Mouse (Mus musculus) spleen, adult 18-20 months (tissue): Measurements from ENCODE around the gene Ranbp17.

Source experiments
- DNase-seq, 2 experiments: peaks; one replicate each; pipeline ENCODE4 v3.0.0; 2022; ENCODE audit warnings: mixed read lengths in 2 of 2

The Ranbp17 gene

DNA sequence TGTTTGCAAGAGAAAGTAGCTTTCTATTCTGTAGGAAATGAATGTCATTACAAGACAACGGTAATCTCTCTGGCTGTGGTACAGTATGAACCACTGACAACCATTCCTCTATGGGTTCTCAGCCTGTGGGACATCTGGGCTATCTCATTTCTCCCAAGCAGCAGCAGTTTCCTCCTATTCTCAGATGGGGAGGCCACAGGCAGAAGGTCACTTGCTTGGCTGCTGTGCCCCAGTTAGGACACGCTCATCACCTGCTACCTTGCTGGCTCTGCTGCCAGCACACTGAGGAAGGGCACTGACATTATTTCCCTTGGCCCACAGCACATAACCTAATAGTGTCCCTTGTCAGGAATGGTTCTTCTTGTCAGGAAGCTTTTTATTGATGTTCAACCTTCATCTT lies 285.4 kb downstream of the Ranbp17 start:
- no peak for DNase-seq

DNA sequence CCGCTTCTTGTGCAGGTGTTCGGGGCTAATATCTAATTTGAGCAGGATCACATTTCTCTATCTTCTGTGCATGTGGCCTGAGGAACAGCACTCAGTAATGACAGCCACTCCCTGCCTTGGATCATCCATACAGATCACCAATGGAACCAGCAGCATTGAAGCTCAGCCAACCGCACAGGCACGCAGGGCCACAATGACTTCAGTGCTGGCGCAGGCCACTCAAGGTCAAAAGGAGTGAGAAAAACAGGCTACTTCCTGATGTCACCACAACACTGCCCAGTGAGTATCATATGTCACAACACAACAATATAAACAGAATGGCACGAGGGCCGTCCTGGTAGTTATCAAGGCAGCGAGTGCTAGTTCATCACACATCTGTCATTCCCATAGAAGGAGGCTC lies 287.0 kb downstream of the Ranbp17 start:
- no peak for DNase-seq

DNA sequence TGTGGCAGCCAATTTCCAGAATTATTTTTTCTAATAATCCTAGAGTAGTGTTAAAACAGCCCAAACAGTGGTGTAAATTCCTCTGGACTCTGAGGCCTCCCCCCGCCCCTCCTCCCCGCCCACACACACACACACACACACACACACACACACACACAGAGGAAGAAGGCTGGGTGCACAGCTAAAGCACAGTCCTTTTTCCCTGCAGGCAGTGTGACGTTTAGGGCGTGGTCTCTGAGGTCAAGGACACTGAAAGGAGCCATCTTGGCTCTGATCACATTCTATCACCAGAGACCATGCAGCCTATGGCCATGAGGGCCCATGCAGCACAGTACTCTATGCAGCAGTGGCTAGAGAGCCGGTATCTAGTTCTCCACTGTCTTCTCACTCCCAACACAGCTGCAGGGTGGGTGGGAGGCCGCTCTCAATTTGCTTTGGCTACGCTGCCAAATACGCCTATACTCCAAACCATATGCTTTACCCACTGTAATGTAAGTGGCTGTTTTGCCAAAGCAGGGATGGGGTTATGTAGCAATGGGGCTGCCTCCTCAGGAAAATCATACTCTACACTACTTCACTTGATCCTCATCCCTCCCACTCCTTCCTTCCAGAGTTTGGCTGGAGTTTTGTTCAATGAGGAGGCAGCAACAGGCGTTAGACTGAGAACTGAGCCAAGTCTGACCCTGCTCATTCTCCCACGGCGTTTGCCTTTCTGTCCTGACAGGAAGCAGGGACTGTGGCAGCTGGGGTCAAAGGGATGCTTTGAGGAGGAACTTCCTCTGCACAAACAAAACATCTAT lies 291.8 kb downstream of the Ranbp17 start:
- no peak for DNase-seq

DNA sequence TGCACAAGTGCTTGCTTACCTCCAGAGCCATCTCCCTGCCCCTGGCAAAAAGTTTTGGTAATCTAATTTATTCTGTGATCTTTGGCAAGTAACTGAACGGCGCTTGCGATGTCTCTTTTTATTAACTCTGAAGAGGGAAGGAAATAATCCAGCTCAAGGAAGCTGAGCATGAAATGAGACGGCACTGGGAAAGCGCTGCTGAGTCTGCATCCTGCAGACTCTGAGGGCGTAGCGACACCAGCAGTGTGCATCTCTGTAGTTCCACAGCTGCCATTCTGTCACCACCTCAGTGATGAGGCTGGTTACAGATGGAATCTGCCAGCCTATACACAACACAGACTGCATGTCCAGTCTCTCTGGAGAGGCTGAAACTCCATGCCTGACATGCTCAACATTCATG lies 292.8 kb downstream of the Ranbp17 start:
- no peak for DNase-seq

DNA sequence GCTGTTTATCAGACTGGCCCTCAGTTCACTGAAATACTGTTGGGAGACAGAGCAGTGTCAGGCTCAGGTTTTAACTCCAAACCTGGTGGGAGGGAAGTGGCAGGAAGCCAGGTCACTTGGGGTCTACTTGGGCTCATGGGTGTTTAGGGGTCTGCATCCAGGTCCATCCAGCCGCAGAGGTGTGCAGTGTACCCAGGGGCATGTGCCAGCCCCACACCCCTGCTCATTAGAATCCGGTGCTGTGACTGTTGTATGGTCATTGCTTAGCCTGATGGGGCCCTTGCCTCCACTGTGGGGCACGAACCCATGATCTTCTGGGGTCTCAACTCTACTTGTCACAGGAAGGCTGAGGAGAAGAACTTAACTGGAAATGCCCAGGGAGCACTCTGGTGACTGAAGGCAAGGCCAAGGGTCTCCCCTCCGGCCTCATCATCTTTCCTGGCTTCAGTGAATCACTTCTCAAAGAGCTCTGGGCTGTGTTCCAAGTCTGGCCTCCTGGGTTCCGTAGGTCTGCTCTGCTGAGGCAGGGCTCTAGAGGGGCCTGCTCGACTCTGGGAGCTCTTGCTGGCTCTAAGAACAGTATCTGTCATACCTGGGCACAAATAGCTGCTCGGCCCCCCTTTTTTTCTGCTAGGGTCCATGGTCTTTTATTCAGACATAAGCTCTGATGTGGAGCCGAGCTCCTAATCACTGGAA lies 296.0 kb downstream of the Ranbp17 start:
- DNase-seq = no peak

DNA sequence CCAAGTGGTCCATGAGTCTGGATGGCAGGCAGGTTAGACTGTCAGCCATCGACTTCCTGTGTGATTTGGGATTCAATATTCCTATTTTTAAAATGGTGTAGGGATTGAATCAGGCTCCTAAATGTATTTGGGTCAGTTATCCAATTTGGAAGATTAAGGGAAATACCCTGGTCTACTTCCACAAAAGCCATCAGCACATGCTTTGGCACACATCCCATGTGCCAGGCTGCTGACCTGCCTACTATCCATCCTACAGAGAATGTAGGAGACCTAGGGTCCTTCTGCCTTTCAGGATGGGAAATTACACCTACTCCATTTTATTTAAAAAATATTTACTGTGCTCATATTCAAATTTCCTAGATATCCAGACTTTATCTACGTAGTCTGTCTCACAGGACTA lies 306.1 kb downstream of the Ranbp17 start:
- DNase-seq = no peak

DNA sequence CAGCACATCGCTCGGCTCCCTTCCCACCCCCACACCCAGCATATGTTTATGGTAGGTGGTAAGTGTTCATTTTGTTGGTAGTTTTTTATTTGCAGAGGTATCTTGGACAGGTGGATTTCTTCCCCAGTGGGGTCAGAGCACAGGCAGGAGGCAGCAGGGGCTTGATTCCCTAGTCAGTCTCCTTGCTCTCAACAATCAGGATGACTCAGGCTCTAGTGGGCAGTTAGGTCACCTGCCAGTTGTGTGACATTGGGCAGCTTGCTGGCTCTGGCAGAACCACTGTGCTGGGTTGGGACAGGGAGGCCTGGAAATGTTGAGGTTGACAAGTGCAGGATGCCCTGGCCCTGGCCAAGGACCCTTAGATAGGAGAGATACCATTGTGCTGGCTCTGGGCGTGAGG lies 308.6 kb downstream of the Ranbp17 start:
- no peak for DNase-seq

DNA sequence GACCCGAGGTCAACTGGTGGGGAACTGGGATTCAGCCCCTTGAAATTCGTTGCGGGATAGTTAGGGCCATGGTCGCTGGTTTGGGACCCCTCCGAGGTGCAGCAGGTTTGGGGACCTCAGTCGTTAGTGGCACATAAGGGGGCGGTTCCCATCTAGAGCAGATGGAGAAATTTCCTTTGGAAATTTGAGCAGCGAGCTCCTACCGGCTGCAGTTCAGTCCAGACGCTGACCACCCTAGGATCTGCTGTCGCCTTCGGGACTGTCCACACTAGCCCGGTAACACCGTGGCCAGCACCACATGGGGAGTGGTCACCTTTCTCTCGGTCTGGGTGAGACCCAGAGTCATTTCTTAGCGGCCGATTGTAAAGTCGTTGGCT lies 309.2 kb downstream of the Ranbp17 start:
- no peak for DNase-seq

DNA sequence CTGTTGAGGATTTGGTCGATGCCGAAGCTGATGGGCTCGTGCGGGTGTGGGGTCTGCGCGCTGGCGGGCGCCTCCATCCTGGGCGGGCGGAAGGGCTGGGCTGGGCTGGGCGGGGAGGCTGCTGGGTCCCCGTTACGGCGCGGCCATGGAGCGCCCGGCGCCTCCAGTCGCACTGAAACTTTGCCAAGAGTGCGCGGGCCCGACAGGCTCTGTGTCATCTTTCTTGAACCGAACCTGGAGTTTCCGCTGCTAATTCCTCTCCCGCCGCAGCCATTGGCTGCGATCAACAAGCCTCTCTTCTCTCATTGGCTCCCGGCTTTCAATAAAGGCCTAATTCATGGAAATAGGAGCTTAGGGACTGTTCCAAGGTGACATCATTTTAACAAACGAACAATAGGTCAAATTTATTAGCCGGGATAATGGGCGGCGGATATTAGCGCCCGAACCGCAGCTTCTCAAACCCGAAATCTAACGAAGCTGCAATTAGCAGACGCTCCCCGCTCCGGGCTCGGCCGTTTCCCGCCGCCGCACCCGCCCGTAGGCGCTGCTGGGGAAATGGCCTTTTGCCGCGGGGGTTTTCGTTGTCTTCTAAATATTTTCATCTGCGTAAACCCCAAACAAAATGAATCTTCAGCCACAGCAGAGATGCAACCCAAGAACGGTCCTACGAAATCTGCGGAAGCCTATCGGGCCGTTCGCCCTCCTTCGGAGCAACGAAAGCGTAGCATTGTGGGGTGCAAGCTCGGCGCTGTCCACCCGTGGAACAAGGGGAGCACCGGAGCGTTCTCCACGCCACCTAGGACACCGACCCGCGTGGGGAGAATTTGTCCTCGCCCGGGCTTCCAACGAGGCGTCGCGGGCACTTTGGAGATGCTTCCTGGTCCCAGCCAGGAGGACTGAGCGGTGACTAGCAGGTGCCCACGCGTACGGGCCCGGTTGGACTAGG lies 309.9 kb downstream of the Ranbp17 start, which contains the start of gene Tlx3:
TSS of gene Tlx3 (minus strand) at position 207 of the 946 bp plus-strand sequence.
- DNase-seq = no peak

DNA sequence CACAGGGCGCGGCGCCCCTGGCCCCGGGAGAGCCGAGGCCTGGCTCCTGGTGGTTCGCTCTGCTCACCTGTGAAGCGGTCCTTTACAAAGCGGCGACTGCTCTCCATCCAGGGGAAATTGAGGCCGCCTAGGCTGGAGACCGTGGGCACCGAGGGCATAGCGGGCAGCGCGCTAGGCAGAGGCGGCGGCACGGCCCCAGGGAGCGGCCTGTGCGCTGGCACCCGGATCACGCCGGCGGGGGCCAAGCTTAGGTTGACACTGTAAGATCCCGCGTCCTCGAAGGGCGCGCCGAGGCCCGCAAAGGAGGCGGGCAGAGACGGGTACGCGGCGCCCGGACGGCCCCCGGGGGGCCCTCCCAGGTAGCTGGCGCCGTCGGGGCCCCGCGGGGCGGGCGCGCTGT lies 310.6 kb downstream of the Ranbp17 start:
- no peak for DNase-seq

DNA sequence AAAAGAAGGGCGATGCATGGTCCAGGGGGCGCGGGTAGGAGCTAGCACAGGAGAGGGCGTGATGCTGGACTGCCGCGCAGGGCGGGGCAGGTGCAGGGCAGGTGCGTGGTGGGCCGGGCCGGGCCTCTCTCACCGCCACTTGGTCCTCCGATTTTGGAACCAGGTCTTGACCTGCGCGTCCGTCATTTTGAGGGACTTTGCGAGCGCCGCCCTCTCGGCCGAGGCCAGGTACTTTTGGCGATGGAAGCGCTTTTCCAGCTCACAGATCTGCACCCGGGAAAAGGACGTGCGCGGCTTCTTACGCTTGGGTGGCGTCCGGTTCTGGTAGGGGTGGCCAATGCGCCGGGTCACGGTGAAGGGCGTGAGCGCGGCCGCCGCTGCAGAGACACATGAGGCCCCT lies 311.2 kb downstream of the Ranbp17 start:
- no peak for DNase-seq

DNA sequence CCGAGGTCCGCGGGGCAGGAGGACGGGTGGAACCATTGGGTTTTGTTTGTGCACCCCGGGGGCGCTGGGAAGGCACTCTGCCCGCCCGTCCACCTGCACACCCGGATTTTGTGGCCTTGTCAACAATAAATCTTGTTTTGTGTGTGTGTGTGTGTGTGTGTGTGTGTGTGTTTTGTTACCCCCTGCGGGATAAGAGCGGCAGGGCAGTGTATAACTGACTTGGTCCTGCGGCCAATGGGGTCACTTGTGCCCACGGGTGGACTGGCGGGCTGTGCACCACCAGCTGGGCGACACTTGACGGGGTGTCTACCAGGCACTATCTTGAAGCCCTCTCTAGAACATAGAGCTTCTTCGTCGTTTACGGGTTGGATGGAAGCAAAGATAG lies 311.9 kb downstream of the Ranbp17 start:
- DNase-seq = no peak

DNA sequence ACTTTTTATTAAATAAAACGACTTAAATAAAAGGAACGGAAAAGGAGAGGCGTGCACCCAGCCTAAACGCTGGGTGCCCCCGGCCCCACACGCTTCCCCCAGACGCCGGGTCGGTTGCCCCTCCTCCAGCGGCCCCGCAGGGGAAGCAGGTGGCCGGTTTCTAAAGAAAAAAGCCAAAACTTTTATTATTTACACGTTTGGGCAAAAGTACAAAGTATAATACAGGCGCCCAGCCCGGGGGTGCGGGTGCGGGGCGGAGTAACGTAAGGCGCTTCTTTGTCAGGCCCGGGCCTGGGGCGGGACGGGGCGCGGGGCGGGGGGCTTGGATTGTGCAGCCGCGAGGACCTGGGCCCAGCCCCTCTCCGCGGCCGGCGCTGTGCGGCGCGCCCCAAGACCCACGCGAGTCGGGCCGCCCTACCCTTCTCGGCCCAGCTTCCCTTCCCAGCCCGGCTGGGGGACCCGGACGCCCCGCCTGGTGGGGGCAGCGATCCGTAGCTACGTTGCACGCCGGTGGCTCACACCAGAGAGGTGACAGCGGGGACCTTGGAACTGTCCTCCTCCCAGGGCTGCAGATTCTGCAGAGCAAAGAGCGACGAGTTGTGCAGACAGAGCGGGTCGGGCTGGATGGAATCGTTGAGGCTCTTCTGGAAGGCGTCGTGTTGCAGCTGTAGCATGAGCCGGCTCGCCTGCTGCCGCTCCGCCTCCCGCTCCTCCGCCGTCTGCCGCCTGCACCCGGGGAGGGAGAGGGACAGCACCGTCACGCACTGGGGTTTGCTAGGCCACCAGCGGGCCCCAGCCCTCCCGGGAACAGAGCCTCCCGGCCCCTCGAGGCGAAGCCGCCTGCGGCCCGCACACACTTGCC lies 312.6 kb downstream of the Ranbp17 start:
- DNase-seq = no peak

DNA sequence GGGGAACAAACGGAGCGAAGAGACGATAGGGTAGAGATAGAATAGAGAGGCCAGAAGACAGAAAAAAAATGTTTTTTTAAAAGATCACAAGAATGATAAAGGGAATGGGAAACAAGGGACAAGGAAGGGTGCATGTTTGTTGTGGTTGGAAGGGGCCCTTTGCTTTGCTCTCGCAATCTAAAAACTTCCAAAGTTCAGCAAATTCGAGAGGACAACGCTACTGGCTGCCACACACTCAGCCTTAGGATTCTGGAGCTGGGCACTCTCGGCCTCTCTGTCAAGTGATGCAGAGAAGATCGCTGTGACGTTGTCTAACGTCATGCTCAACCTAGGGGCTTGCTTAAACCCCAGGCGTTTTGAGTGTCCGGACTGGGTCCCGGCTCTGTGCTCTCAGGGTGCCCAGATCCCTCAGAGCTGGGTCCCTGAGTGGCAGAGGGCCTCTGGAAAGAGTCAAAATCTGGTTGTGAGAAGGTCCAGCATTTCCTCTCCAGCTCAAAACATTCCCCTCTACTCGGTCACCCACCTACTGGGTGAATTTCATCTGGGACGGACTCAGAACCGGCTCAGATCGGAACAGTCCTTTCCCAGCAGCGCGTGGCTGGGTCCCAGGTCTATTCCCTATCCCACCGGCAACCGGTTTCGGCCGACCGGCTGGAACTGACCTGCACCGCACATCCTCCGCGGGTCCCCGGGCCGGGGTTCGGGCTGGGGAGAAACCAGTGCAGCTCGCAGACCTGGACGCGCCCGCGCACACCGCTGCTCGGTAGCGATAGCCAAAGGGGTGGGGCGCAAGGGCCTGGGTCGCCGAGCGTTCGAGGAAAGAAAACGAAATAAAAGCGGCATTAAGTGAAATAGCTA lies 313.4 kb downstream of the Ranbp17 start:
- no peak for DNase-seq

DNA sequence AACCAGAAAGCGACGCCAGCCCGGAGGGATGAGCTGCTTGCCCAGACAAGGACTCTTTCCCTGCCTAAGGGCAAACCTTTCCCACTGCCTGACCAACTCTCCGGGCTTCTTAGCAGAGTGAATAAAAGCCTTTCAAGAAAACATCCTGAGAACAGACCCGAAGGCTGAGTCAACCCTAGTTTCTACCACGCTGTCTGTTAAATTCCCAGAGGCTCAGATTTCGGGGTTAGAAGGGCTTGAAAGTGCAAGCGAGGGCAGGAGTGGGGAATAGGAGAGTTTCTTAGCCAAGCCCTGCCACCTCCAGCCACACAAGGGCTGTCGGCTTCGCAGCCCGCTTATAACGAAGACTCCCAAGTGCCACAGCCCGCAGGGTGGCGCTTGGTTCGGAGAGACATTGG lies 314.4 kb downstream of the Ranbp17 start:
- DNase-seq = no peak

DNA sequence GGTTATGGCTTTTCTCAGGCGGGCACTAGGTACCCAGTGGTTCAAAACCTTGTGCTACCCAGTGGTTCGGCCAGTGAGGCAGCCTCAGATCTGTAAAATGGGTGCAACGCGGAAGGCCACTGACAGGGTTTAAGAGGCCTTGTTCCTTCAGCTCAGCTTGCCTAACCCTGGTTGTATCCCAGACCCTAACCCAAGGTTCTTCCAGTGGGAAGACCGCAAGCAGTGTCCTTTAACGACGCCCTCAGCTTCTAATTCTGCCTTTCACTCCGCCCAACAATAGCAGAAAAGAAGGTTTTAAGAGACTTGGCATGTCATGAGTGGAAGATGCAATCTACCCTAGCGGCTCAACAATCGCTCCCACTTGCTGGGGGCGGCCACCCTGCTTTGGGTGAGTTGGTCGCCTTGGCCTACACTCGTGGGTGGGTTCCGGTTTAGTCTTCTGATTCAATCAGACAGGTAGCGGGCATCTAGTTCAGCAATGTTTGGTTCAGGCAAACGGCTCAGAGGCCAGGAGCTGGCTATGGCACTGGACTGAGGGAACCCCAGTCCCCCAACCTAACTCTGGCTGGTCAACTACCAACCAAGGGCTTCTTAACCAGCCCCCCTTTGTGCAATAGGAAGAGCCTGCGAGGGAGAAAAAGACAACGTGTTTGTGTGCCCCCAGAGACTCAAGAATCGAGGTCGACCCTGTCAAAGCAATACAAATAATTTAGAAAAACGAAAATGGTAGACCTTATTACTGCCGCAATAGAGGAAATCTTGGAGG lies 315.0 kb downstream of the Ranbp17 start:
- no peak for DNase-seq

DNA sequence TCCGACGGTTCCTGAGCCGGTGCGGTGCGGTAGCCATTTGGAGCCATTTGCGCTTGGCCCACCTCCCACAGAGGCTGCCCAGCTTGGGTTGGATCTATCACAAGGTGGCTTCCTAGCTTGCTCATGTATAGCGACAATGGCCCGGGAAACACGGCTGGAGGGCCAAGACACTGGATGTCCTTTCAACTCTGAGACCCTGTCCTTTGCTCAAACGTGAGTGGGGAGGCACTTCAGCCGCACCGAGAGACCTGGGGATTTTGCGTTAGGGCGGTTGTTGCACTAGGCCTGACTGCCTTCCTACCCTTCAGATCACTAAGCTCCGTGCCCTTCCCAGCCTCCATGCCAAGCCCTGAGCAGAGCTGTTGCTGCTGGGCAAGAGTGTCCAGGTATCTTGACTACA lies 315.9 kb downstream of the Ranbp17 start:
- no peak for DNase-seq

DNA sequence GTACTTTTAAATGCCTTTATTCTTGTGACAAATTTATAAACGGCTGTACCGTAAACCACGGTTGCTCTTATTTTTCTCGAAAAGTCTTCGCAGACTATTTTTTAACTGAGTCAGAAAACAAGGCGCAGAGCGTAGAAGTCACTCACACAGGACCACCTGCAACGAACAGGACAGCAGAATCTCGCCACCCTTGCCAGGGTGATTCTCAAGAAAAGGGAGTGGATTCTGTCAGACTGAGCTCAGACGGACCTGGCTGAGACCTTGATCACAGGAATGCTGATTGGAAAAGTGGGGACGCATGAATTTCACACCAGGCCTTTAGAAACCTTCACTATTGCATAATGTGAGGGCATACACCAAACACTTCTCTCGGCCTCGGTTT lies 316.4 kb downstream of the Ranbp17 start:
- DNase-seq = no peak

DNA sequence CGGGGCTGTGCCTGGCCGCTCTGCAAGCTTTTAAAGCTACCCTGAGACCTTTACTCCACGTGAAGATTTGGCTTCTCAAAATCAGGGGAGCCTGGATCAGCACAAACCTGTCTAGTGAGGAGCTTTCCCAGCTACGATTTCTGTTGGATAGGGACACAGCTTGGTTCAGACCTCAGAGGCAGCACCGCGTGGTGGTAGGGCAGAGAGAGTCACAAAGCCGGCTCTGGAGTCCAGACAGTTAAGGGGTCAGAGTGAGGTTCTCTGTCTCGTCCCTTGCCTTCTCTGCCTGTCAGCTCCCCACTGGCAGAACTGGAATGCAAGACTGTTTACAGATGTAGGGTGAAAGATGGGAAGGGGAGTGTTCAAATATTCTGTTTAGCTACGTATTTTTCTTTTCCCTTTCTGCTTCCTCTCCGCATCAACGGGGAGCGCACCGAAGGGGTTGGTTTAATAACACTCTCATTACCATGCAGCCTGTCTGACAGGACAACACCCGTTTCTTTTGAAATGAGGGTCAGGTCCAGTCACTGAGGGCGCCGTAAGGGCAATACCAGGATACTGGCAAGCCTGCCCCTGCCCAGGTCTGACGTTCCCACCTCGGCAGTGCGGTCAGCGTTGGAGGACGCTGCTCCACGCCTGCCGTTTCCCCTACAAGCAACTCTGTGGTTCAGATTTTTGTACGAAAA lies 317.0 kb downstream of the Ranbp17 start:
- no peak for DNase-seq
